Mouse (Mus musculus): ENCODE data around the gene Itgb6. TPM values are rescaled to one million over a fixed set of nuclear protein-coding genes. Genes with fewer than 3 reads are reported as not detected.

Gene Itgb6
- polyA plus RNA-seq, 1 experiment = not detected

GRCm38 (mm10) chr2:60658992-60659391 is 63.5 kb downstream of the Itgb6 start:
- TF ChIP-seq CTCF (IDR thresholded peaks at IDR 0.05; ENCODE audit: low read depth, low read length) (no peak), POLR2A (IDR thresholded peaks at IDR 0.05; ENCODE audit: borderline replicate concordance, low read depth, low read length) (no peak)
- H3K27ac ChIP-seq (ENCODE audit: insufficient read depth, low read depth, low read length) = no peak overlapping the region
- no peak overlapping the region for H3K4me3 ChIP-seq (ENCODE audit: insufficient read depth, low read length)
- H3K4me1 ChIP-seq (ENCODE audit: control insufficient read depth, insufficient read depth, low read length) = no peaks in the 10 kb centered on the region

GRCm38 (mm10) chr2:60654828-60655227 is 67.6 kb downstream of the Itgb6 start:
- Histone ChIP-seq H3K27ac (ENCODE audit: insufficient read depth, low read depth, low read length) (no peak overlapping the region), H3K4me1 (ENCODE audit: control insufficient read depth, insufficient read depth, low read length) (no peaks in the 10 kb centered on the region), H3K4me3 (ENCODE audit: insufficient read depth, low read length) (no peak overlapping the region)
- no peak for TF ChIP-seq CTCF (IDR thresholded peaks at IDR 0.05; ENCODE audit: low read depth, low read length)
- TF ChIP-seq POLR2A (IDR thresholded peaks at IDR 0.05; ENCODE audit: borderline replicate concordance, low read depth, low read length) = no peak

GRCm38 (mm10) chr2:60650155-60650554 is 72.3 kb downstream of the Itgb6 start:
- H3K4me3 ChIP-seq (ENCODE audit: insufficient read depth, low read length) = no peak overlapping the region
- TF ChIP-seq POLR2A (IDR thresholded peaks at IDR 0.05; ENCODE audit: borderline replicate concordance, low read depth, low read length) = no peak
- TF ChIP-seq CTCF (IDR thresholded peaks at IDR 0.05; ENCODE audit: low read depth, low read length) = no peak
- no peak overlapping the region for H3K27ac ChIP-seq (ENCODE audit: insufficient read depth, low read depth, low read length)
- no peaks in the 10 kb centered on the region for H3K4me1 ChIP-seq (ENCODE audit: control insufficient read depth, insufficient read depth, low read length)

- no peak overlapping the region for H3K4me3 ChIP-seq (ENCODE audit: insufficient read depth, low read length)
- H3K4me1 ChIP-seq (ENCODE audit: control insufficient read depth, insufficient read depth, low read length) = no peaks in the 10 kb centered on the region
- H3K27ac ChIP-seq (ENCODE audit: insufficient read depth, low read depth, low read length) = no peak overlapping the region
- no peak for TF ChIP-seq CTCF (IDR thresholded peaks at IDR 0.05; ENCODE audit: low read depth, low read length)
- TF ChIP-seq POLR2A (IDR thresholded peaks at IDR 0.05; ENCODE audit: borderline replicate concordance, low read depth, low read length) = no peak
Observed at GRCm38 (mm10) chr2:60647650-60648049, 74.8 kb downstream of the Itgb6 start.

- H3K27ac ChIP-seq (ENCODE audit: insufficient read depth, low read depth, low read length) = no peak overlapping the region
- H3K4me3 ChIP-seq (ENCODE audit: insufficient read depth, low read length) = no peak overlapping the region
- TF ChIP-seq POLR2A (IDR thresholded peaks at IDR 0.05; ENCODE audit: borderline replicate concordance, low read depth, low read length) (no peak), CTCF (IDR thresholded peaks at IDR 0.05; ENCODE audit: low read depth, low read length) (no peak)
- H3K4me1 ChIP-seq (ENCODE audit: control insufficient read depth, insufficient read depth, low read length) = no peaks in the 10 kb centered on the region
Observed at GRCm38 (mm10) chr2:60646583-60646982, 75.9 kb downstream of the Itgb6 start.

- Histone ChIP-seq H3K4me1 (ENCODE audit: control insufficient read depth, insufficient read depth, low read length) (no peaks in the 10 kb centered on the region), H3K4me3 (ENCODE audit: insufficient read depth, low read length) (no peak overlapping the region)
- no peak for TF ChIP-seq POLR2A (IDR thresholded peaks at IDR 0.05; ENCODE audit: borderline replicate concordance, low read depth, low read length)
- no peak for TF ChIP-seq CTCF (IDR thresholded peaks at IDR 0.05; ENCODE audit: low read depth, low read length)
Observed at GRCm38 (mm10) chr2:60643406-60643805, 79.0 kb downstream of the Itgb6 start.

GRCm38 (mm10) chr2:60642606-60643005 is 79.8 kb downstream of the Itgb6 start:
- no peak overlapping the region for H3K4me3 ChIP-seq (ENCODE audit: insufficient read depth, low read length)
- H3K4me1 ChIP-seq (ENCODE audit: control insufficient read depth, insufficient read depth, low read length) = no peaks in the 10 kb centered on the region
- no peak for TF ChIP-seq POLR2A (IDR thresholded peaks at IDR 0.05; ENCODE audit: borderline replicate concordance, low read depth, low read length)
- no peak for TF ChIP-seq CTCF (IDR thresholded peaks at IDR 0.05; ENCODE audit: low read depth, low read length)
- no peak overlapping the region for H3K27ac ChIP-seq (ENCODE audit: insufficient read depth, low read depth, low read length)

More at GRCm38 (mm10) chr2:60643406-60643805, 79.0 kb downstream of the Itgb6 start:
- H3K27ac ChIP-seq (ENCODE audit: insufficient read depth, low read depth, low read length) = no peak overlapping the region

GRCm38 (mm10) chr2:60640342-60640672 is 82.1 kb downstream of the Itgb6 start:
- TF ChIP-seq CTCF (IDR thresholded peaks at IDR 0.05; ENCODE audit: low read depth, low read length) (no peak), POLR2A (IDR thresholded peaks at IDR 0.05; ENCODE audit: borderline replicate concordance, low read depth, low read length) (no peak)
- no peak overlapping the region for H3K4me3 ChIP-seq (ENCODE audit: insufficient read depth, low read length)
- H3K4me1 ChIP-seq (ENCODE audit: control insufficient read depth, insufficient read depth, low read length) = no peaks in the 10 kb centered on the region
- no peak overlapping the region for H3K27ac ChIP-seq (ENCODE audit: insufficient read depth, low read depth, low read length)

GRCm38 (mm10) chr2:60639617-60640341 is 82.7 kb downstream of the Itgb6 start:
- Histone ChIP-seq H3K27ac (ENCODE audit: insufficient read depth, low read depth, low read length) (no peak overlapping the region), H3K4me1 (ENCODE audit: control insufficient read depth, insufficient read depth, low read length) (no peaks in the 10 kb centered on the region), H3K4me3 (ENCODE audit: insufficient read depth, low read length) (no peak overlapping the region)
- TF ChIP-seq CTCF (IDR thresholded peaks at IDR 0.05; ENCODE audit: low read depth, low read length) (no peak), POLR2A (IDR thresholded peaks at IDR 0.05; ENCODE audit: borderline replicate concordance, low read depth, low read length) (no peak)

GRCm38 (mm10) chr2:60636910-60637761 is 85.3 kb downstream of the Itgb6 start:
- no peak overlapping the region for H3K4me3 ChIP-seq (ENCODE audit: insufficient read depth, low read length)
- no peak overlapping the region for H3K27ac ChIP-seq (ENCODE audit: insufficient read depth, low read depth, low read length)
- no peak for TF ChIP-seq CTCF (IDR thresholded peaks at IDR 0.05; ENCODE audit: low read depth, low read length)
- no peak for TF ChIP-seq POLR2A (IDR thresholded peaks at IDR 0.05; ENCODE audit: borderline replicate concordance, low read depth, low read length)
- H3K4me1 ChIP-seq (ENCODE audit: control insufficient read depth, insufficient read depth, low read length) = no peaks in the 10 kb centered on the region
